Mouse (Mus musculus) ovary, postnatal 36 days (tissue): ENCODE results near the gene Nid1.
"Not testable (repeated sequence)": the region's sequence is repeated elsewhere in the genome, so short reads cannot be mapped to it uniquely, and the experiment has no call there.

Source experiments
- DNase-seq: peaks from one replicate; pipeline ENCODE4 v3.0.0; 2022; ENCODE audit warnings: low spot score, mixed read lengths

Gene Nid1

GRCm38 (mm10) chr13:13454249-13454648, 16.9 kb downstream of the Nid1 start:
- DNase-seq = not testable (repeated sequence)

GRCm38 (mm10) chr13:13455632-13456492, 18.5 kb downstream of the Nid1 start:
- DNase-seq = not testable (repeated sequence)

GRCm38 (mm10) chr13:13458138-13458737, 20.9 kb downstream of the Nid1 start:
- DNase-seq = no peak

GRCm38 (mm10) chr13:13460521-13461138, 23.3 kb downstream of the Nid1 start:
- no peak for DNase-seq

- no peak for DNase-seq
These were observed 24.3 kb downstream of the Nid1 start for GRCm38 (mm10) chr13:13461446-13462192.

GRCm38 (mm10) chr13:13463949-13464348, 26.6 kb downstream of the Nid1 start:
- DNase-seq = no peak

GRCm38 (mm10) chr13:13467249-13467648, 29.9 kb downstream of the Nid1 start:
- DNase-seq = not testable (repeated sequence)

- no peak for DNase-seq
These were observed 31.2 kb downstream of the Nid1 start for GRCm38 (mm10) chr13:13468513-13468912.

GRCm38 (mm10) chr13:13471334-13471757, 34.0 kb downstream of the Nid1 start:
- no peak for DNase-seq

GRCm38 (mm10) chr13:13474464-13474863, 37.1 kb downstream of the Nid1 start:
- DNase-seq = not testable (repeated sequence)

- no peak for DNase-seq
These were observed 37.6 kb downstream of the Nid1 start for GRCm38 (mm10) chr13:13474991-13475390.

GRCm38 (mm10) chr13:13476568-13476967, 39.2 kb downstream of the Nid1 start:
- DNase-seq = no peak

- DNase-seq = no peak
These were observed 39.7 kb downstream of the Nid1 start for GRCm38 (mm10) chr13:13477046-13477445.

GRCm38 (mm10) chr13:13479986-13480385, 42.6 kb downstream of the Nid1 start:
- no peak for DNase-seq

GRCm38 (mm10) chr13:13481033-13481432, 43.7 kb downstream of the Nid1 start:
- DNase-seq = peak; percentile 34

GRCm38 (mm10) chr13:13481875-13482674, 44.7 kb downstream of the Nid1 start:
- no peak for DNase-seq

- no peak for DNase-seq
These were observed 47.0 kb downstream of the Nid1 start for GRCm38 (mm10) chr13:13484351-13484751.

GRCm38 (mm10) chr13:13484883-13485282, 47.5 kb downstream of the Nid1 start:
- no peak for DNase-seq

GRCm38 (mm10) chr13:13485682-13486081, 48.3 kb downstream of the Nid1 start:
- DNase-seq = peak; percentile 18

- no peak for DNase-seq
These were observed 50.5 kb downstream of the Nid1 start for GRCm38 (mm10) chr13:13487851-13488250.

- DNase-seq = no peak
These were observed 52.5 kb downstream of the Nid1 start for GRCm38 (mm10) chr13:13489861-13490260.
